Mouse (Mus musculus): ENCODE data around the gene Ube2b.

The Ube2b gene

GRCm38 (mm10) chr11:51966651-51967050, 33.9 kb downstream of the Ube2b start:
- no peak for DNase-seq

GRCm38 (mm10) chr11:51962277-51962676, 38.3 kb downstream of the Ube2b start:
- no peak for DNase-seq

- DNase-seq: no peak
Measured at GRCm38 (mm10) chr11:51961761-51962160, 38.8 kb downstream of the Ube2b start.

- no peak for DNase-seq
Measured at GRCm38 (mm10) chr11:51960967-51961471, 39.5 kb downstream of the Ube2b start.

- DNase-seq: no peak
Measured at GRCm38 (mm10) chr11:51960061-51960460, 40.5 kb downstream of the Ube2b start.

- no peak for DNase-seq
Measured at GRCm38 (mm10) chr11:51959511-51959910, 41.1 kb downstream of the Ube2b start.

GRCm38 (mm10) chr11:51957760-51958159, 42.8 kb downstream of the Ube2b start:
- DNase-seq: no peak

GRCm38 (mm10) chr11:51956112-51956511, 44.5 kb downstream of the Ube2b start:
- DNase-seq: no peak

GRCm38 (mm10) chr11:51951861-51952420, 48.6 kb downstream of the Ube2b start:
- no peak for DNase-seq

GRCm38 (mm10) chr11:51949919-51950318, 50.6 kb downstream of the Ube2b start:
- no peak for DNase-seq

GRCm38 (mm10) chr11:51949155-51949840, 51.3 kb downstream of the Ube2b start:
- no peak for DNase-seq

- no peak for DNase-seq
Measured at GRCm38 (mm10) chr11:51946144-51946543, 54.4 kb downstream of the Ube2b start.

- peak; percentile 39 for DNase-seq
Measured at GRCm38 (mm10) chr11:51945548-51945947, 55.0 kb downstream of the Ube2b start.

- DNase-seq: no peak
Measured at GRCm38 (mm10) chr11:51944239-51944638, 56.3 kb downstream of the Ube2b start.

- DNase-seq: no peak
Measured at GRCm38 (mm10) chr11:51943500-51943841, 57.1 kb downstream of the Ube2b start.

GRCm38 (mm10) chr11:51942602-51943499, 57.7 kb downstream of the Ube2b start:
- DNase-seq: peak; percentile 68

- no peak for DNase-seq
Measured at GRCm38 (mm10) chr11:51940511-51940955, 60.0 kb downstream of the Ube2b start.

- no peak for DNase-seq
Measured at GRCm38 (mm10) chr11:51939590-51939955, 61.0 kb downstream of the Ube2b start.

- DNase-seq: no peak
Measured at GRCm38 (mm10) chr11:51938817-51939589, 61.6 kb downstream of the Ube2b start.

- DNase-seq: no peak
Measured at GRCm38 (mm10) chr11:51937361-51937781, 63.2 kb downstream of the Ube2b start.

GRCm38 (mm10) chr11:51935636-51936434, 64.7 kb downstream of the Ube2b start:
- no peak for DNase-seq
